Mouse (Mus musculus) CD8-positive naive resting alpha-beta T cell, adult 2 months (primary cell): Measurements from ENCODE around the gene Dnah7a.
"Not testable (repeated sequence)": the region's sequence is repeated elsewhere in the genome, so short reads cannot be mapped to it uniquely, and the experiment has no call there.

ENCODE experiments used
- DNase-seq, 2 experiments: peaks; one replicate each; pipeline ENCODE4 v3.0.0; 2022; ENCODE audit warnings: low read depth in 2 of 2, low spot score in 2 of 2

Gene Dnah7a

GRCm38 (mm10) chr1:53709602-53710001 is 3.0 kb upstream of the Dnah7a start:
- not testable (repeated sequence) for DNase-seq

- DNase-seq, result no peak
Measured at GRCm38 (mm10) chr1:53704164-53704563, 2.4 kb downstream of the Dnah7a start.

- not testable (repeated sequence) for DNase-seq
Measured at GRCm38 (mm10) chr1:53664268-53664667, 42.3 kb downstream of the Dnah7a start.

GRCm38 (mm10) chr1:53639865-53640794 is 66.5 kb downstream of the Dnah7a start:
- no peak for DNase-seq

GRCm38 (mm10) chr1:53635641-53636040 is 70.9 kb downstream of the Dnah7a start:
- DNase-seq, result not testable (repeated sequence)

GRCm38 (mm10) chr1:53632040-53632439 is 74.5 kb downstream of the Dnah7a start:
- DNase-seq, result not testable (repeated sequence)

GRCm38 (mm10) chr1:53630011-53630410 is 76.6 kb downstream of the Dnah7a start:
- no peak for DNase-seq

- DNase-seq, result no peak
Measured at GRCm38 (mm10) chr1:53613486-53613885, 93.1 kb downstream of the Dnah7a start.

GRCm38 (mm10) chr1:53581326-53581725 is 125.3 kb downstream of the Dnah7a start:
- not testable (repeated sequence) for DNase-seq

- DNase-seq, result not testable (repeated sequence)
Measured at GRCm38 (mm10) chr1:53557918-53558317, 148.7 kb downstream of the Dnah7a start.

- not testable (repeated sequence) for DNase-seq
Measured at GRCm38 (mm10) chr1:53547018-53547417, 159.6 kb downstream of the Dnah7a start.

- not testable (repeated sequence) for DNase-seq
Measured at GRCm38 (mm10) chr1:53538356-53538755, 168.2 kb downstream of the Dnah7a start.

- DNase-seq, result not testable (repeated sequence)
Measured at GRCm38 (mm10) chr1:53534826-53535225, 171.8 kb downstream of the Dnah7a start.

GRCm38 (mm10) chr1:53526021-53526420 is 180.6 kb downstream of the Dnah7a start:
- DNase-seq, result not testable (repeated sequence)

GRCm38 (mm10) chr1:53473699-53474098 is 232.9 kb downstream of the Dnah7a start:
- DNase-seq, result no peak

- DNase-seq, result not testable (repeated sequence)
Measured at GRCm38 (mm10) chr1:53472084-53472483, 234.5 kb downstream of the Dnah7a start.

GRCm38 (mm10) chr1:53467325-53467670 is 239.3 kb downstream of the Dnah7a start:
- DNase-seq, result no peak

GRCm38 (mm10) chr1:53466524-53467324 is 239.9 kb downstream of the Dnah7a start:
- not testable (repeated sequence) for DNase-seq

GRCm38 (mm10) chr1:53439173-53439572 is 267.4 kb downstream of the Dnah7a start:
- not testable (repeated sequence) for DNase-seq

GRCm38 (mm10) chr1:53432433-53432832 is 274.2 kb downstream of the Dnah7a start:
- DNase-seq, result not testable (repeated sequence)

- no peak for DNase-seq
Measured at GRCm38 (mm10) chr1:53405803-53406325, 300.7 kb downstream of the Dnah7a start.
